Mouse (Mus musculus) ovary, postnatal 14 days (tissue): ENCODE results near the gene Sapcd1.
"Not testable (repeated sequence)": the region's sequence is repeated elsewhere in the genome, so short reads cannot be mapped to it uniquely, and the experiment has no call there.

Source experiments
- DNase-seq: peaks from one replicate; pipeline ENCODE4 v3.0.0; 2022; ENCODE audit warnings: low spot score

Gene Sapcd1

DNA sequence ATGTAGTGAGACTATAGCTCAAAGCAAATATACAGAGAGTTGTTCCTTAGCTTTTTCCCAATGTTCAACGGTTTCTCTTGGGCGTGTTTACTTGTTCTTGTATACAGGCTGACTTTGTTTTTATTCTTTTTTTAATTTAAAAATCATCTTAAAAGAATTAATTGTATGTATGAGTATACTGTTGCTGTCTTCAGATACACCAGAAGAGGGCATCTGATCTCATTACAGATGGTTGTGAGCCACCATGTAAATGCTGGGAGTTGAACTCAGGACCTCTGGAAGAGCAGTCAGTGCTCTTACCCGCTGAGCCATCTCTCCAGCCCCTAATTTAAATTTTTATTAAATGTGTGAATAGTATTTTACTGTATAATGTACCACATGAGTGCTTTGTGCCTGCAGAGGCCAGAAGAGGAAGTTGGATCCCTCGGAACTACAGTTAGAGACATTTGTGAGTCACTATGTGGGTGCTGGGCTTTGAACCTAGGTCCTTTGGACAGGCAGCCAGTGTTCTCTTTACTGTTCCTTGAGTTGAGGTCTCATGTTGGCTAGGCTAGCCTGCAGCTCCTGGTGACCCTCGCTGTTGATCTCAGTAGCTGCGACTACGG lies 20.3 kb downstream of the Sapcd1 start:
- DNase-seq = no peak

DNA sequence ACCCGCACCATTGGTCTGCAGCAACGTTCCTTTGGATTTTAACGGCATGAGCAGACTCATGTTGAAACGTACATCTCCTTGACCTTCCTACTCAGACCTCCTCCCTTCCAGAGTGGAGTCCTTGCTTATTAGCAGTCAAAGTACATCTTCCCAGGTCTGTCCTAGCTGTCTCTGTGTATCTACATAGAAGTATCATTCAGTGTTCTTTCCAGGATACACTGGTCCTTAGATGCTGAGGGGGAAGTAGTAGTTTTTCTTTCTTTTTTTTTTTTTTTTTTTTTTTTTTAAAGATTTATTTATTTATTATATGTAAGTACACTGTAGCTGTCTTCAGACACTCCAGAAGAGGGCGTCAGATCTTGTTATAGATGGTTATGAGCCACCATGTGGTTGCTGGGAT lies 21.9 kb downstream of the Sapcd1 start:
- not testable (repeated sequence) for DNase-seq

DNA sequence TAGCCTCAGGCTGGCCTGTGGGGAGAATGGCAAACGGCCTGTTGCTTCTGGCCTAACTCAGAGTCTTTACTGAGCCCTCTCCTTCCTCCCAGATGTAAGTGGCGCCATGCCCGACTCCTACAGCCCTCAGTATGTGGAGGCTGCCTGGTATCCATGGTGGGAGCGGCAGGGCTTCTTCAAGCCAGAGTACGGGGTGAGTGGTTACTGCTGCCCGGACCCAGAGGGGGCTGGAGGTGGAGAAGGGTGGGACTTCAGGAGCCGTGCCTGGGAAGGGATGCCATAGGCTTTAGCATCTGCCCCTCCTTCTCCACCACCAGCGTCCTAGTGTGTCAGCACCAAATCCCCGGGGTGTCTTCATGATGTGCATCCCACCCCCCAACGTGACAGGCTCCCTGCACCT lies 22.7 kb downstream of the Sapcd1 start:
- no peak for DNase-seq

DNA sequence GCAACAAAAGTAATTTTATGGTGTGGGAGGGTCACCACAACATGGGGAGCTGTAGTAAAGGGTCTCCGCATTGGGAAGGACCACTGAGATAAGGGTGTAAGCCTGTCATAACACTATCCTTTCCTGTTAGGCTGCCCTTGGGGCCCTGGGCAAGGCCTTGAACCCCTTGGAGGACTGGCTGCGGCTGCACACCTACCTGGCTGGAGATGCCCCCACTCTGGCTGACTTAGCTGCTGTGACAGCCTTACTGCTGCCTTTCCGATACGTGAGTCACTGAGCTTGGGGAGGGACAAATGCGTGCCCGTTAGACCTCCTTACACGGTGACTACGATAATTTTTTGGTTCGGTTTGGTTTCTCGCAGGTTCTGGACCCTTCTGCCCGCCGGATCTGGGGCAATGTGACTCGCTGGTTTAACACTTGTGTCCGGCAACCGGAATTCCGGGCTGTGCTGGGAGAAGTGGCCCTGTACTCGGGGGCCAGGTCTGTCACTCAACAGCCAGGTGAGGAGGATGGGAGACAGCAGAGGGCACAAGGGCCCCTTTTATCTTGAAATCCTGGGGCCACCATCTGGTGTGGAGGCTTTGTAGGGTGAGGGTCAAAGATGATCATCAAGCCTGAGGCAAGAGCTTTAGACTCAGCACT lies 23.6 kb downstream of the Sapcd1 start:
- DNase-seq = no peak

DNA sequence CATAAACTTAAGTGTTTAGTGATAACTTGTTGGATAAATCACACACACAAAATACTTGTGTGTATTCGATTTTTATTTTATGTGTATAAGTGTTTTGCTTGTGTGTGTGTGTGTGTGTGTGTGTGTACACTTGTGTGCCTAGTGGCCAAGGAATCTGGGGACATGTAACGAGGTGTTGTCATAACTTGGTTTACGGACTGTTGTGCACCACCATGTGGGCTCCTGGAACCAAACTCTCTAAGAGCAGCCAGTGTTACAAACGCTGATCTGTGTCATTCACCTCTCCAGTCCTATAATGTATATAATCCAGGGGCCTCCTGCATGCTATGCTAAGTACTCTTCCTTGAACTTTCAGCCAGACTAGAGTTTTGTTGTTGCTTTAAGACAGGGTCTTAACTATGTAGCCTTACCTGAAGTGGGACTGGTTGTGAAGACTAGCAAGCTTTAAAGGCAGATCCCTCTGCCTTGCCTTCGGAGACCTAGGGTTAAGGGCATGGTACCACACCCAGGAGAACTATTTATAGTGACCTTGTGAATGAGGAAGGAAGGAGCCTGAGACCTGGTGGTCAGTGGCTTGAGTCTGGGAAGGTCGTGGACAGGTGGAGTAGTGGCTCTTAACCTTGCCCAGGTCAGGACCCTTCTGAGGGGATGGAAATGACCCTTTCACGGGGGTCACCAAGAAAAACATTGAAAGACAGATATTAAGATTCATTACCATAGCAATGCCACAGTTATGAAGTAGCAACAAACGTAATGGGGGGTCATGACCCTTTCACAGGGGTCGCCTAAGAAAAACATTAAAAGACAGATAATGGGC lies 24.6 kb downstream of the Sapcd1 start:
- DNase-seq = no peak

GRCm38 (mm10) chr17:35002153-35002865 lies 25.5 kb downstream of the Sapcd1 start:
- no peak for DNase-seq

- DNase-seq = no peak
Observed at GRCm38 (mm10) chr17:35001452-35002152, 26.2 kb downstream of the Sapcd1 start.

DNA sequence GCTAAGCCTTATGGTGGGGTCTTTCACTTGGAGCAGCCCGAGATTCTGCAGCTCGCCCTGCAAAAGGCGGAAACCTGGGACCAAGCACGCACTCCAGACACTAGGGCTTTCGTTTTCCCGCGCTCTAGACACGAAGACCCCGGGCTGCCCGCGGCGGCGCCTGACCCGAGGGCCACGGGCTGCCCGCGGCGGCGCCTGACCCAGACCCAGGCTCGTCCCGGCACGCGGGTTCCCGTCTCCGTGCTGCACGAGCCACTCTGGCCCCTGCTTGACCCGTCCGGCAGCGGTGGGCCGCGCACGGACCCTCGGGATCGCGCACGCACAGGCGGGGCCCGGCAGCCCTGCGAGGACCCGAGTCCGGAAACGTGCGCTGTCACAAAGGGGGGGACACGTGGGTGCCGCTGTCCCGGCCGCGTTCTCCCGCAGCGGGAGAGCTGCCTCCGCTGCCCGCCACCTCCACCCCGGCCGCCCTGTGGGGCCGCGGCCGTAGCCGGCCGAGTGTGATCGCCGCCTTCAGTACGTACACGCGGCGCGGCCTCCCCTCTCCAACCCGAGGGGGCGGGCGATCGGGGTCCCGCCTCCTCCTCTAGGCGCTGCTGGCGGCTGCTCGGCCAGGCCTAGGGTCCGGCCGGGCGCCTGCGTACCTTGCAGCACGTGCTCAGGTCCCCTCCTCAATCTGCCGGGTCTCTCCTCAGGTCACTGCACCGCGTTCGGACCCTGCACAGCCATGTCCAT lies 26.9 kb downstream of the Sapcd1 start, which contains the start of gene Vars:
Gene Vars (plus strand): TSS at position 271 of the 735 bp plus-strand sequence.
- DNase-seq = peak; percentile 89

GRCm38 (mm10) chr17:34999871-35000716 lies 27.7 kb downstream of the Sapcd1 start:
- DNase-seq = not testable (repeated sequence)

DNA sequence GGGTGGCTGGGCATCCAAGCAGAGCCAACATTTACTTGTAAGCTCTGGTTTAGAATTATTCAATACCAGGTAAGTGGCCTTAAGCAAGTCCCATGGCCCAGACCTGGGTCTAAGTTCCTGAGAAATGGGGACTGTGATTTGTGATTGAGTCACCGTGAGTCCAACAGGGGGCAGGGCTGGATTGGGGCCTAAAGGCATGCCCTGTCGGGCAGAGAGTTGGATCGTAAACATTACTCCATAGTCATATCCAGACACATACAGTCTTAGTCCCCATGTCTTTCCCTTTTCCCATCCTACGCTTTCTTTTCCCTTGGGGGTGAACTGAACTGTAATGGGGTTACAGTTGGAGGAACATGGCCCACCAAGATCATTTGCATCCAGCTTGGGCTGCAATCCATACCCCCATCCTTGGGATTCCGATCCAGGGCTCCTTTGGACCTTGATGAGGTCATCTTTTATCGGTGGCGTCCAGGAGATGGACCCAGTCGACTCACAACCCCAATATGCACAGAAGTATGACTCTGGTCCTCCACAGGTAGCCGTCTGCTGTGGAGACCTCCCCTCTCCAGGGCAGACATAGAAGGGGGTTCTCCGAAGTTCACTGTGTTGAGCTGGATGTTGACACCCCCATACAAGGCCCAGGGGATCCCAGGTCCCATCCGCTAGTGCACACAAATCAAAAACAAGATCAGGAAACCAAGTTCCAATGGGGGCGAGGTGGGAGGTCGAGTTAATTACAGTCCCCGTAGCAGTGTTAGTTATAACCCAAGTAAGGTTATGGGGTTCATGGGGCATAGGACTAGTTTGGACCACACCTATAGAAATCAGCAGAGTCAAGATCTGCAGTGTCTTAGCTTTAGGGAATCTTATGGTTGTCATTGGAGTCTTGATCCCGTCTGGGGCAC lies 29.0 kb downstream of the Sapcd1 start:
- DNase-seq = no peak

- DNase-seq = no peak
Observed at GRCm38 (mm10) chr17:34997142-34997483, 30.7 kb downstream of the Sapcd1 start.

DNA sequence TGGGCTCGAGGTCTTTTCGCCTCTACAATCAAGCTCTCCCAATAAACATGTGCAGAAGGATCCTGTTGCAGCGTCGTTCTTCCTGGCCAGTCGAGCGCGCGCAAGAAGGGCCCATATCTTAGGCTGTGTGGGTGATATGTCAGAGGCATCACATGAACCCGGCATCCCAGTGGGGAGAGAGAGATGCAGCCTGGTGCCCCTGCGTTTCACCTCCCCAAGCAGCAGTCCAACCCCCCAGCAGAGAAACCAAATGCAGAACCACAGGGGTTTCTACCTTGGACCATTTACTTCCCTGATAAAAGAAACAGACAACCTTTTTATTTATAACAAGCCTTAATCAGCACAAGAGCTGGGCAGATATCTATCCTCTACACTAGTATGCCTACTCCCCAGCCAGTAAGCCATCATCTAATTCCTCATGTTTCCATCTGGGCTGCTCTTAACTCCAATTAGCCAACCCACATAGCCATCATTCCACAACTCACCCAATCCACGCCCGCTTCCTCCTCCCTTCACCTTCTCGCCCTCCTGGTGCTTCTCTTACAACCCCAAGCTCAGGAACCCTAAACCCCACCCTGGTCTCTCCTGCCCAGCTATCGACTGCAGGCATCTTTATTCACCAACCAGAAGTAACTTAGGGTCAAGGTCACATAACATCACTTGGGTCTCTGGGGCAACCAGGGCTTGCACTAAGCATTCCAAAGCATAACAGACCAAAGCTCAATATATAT lies 31.2 kb downstream of the Sapcd1 start:
- no peak for DNase-seq

GRCm38 (mm10) chr17:34995927-34996326 lies 31.9 kb downstream of the Sapcd1 start:
- not testable (repeated sequence) for DNase-seq

DNA sequence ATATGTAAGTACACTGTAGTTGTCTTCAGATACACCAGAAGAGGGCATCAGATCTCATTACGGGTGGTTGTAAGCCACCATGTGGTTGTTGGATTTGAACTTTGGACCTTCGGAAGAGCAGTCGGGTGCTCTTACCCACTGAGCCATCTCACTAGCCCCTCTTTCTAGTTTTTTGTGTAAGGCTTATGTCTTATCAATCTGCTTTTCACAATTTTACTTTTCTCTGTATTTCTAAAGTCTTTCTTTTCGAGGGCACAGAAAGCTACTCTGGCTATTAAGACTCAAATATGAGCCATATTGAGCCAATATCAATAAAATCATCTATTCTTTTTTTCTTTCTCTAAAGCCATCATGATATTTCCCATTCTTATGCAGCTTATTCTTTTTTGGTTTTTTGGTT lies 32.6 kb downstream of the Sapcd1 start:
- not testable (repeated sequence) for DNase-seq

GRCm38 (mm10) chr17:34994751-34995150 lies 33.1 kb downstream of the Sapcd1 start:
- no peak for DNase-seq

DNA sequence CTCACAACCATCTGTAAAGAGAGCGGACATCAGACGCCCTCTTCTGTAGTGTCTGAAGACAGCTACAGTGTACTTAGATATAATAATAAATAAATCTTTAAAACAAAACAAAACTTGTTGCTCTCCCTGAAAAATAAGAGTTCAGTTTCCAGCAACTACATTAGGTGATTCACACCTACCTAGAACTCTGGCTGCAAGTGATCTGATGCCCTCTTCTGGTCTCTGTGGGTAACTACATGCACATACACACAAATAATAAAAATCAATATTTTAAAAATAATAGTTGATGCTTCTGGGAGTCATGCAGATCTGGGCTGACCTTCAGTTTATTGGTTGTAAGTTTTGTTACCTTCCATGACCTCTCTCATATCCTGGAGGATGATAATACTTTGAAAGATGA lies 43.6 kb downstream of the Sapcd1 start:
- no peak for DNase-seq

DNA sequence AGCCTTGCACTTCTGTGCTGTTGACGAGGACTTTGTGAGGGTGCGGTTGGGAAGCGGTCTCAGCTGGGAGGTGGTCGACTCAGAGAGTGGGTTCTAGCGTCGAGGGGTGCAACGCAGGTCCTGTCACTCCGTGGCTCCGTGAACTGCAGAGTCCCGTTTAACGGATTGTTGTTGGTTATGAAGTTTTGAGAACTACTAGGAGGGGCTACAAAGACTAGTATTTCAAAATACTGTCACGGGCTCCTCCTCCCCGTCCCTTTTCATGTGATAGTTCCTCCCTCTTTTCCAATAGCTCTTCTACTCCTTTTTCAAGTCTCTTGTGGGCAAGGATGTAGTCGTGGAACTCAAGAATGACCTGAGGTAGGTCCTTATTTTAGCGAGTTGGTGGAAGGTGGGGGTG lies 45.5 kb downstream of the Sapcd1 start:
- DNase-seq = no peak

- DNase-seq = peak; percentile 82
Observed at GRCm38 (mm10) chr17:34981690-34982180, 46.1 kb downstream of the Sapcd1 start, which contains the start of gene Lsm2. Lsm2 (plus strand) TSS chr17:34981862.
